Mouse (Mus musculus) small intestine, adult 2 months (tissue): ENCODE results near the gene BC049352. TPM values are rescaled to one million over a fixed set of nuclear protein-coding genes. Genes with fewer than 3 reads are reported as not detected.
A peak's percentile ranks its signal among the peaks of the same experiment; 100 is the strongest.

Source experiments
- H3K27ac ChIP-seq: fragments of 200-500 bp; 2 replicates; pipeline ENCODE4 v1.5.1; 2012; ENCODE audit warnings: low read depth, low read length, control low read depth, inconsistent platforms; ENCODE audit not compliant: insufficient read depth
- H3K27me3 ChIP-seq: fragments of 200-500 bp; 2 replicates; pipeline ENCODE4 v1.6.1; 2012; ENCODE audit warnings: mild to moderate bottlenecking, moderate library complexity, low read length, inconsistent platforms; ENCODE audit not compliant: control insufficient read depth, insufficient read depth
- H3K36me3 ChIP-seq: fragments of 200-500 bp; 2 replicates; pipeline ENCODE4 v1.6.1; 2012; ENCODE audit warnings: mild to moderate bottlenecking, low read length, control low read depth, inconsistent platforms; ENCODE audit not compliant: control insufficient read depth, insufficient read depth
- H3K4me1 ChIP-seq: fragments of 200-500 bp; 2 replicates; pipeline ENCODE4 v1.6.1; 2012; ENCODE audit warnings: low read length, inconsistent platforms, mixed read lengths; ENCODE audit not compliant: control insufficient read depth, insufficient read depth, insufficient read length
- H3K4me3 ChIP-seq: fragments of 200-500 bp; 2 replicates; pipeline ENCODE4 v1.5.1; 2012; ENCODE audit warnings: low read depth, mild to moderate bottlenecking, control low read depth, inconsistent platforms, low read length, moderate library complexity
- CTCF ChIP-seq: fragments of 200-500 bp; IDR thresholded peaks from 2 replicates; pipeline ENCODE4 v1.5.1; 2012; ENCODE audit warnings: low read depth, mild to moderate bottlenecking, control low read depth, inconsistent platforms, low read length, moderate library complexity, mixed read lengths; ENCODE audit not compliant: insufficient replicate concordance, insufficient read length; ENCODE audit errors: extremely low read depth
- POLR2A ChIP-seq: fragments of 200-500 bp; IDR thresholded peaks from 2 replicates; pipeline ENCODE4 v1.6.1; 2012; ENCODE audit warnings: low read depth, mild to moderate bottlenecking, control low read depth, inconsistent platforms, low read length, moderate library complexity
- WGBS: fragments of 180-500 bp; shearing (Covaris S2); methylation state at CpG from one replicate; pipeline ENCODE4 v1.1.7; 2018; 5-methylcytosine and 5-hydroxymethylcytosine counted together
- polyA plus RNA-seq: library from polyadenylated mRNA; depleted of rRNA; stranded (reverse); fragments of >200 nt; gene quantifications from 2 replicates; pipeline ENCODE4 v1.2.3, GENCODE M21; 2012

The BC049352 gene
- polyA plus RNA-seq, 1 experiment, result 0.10 TPM

DNA sequence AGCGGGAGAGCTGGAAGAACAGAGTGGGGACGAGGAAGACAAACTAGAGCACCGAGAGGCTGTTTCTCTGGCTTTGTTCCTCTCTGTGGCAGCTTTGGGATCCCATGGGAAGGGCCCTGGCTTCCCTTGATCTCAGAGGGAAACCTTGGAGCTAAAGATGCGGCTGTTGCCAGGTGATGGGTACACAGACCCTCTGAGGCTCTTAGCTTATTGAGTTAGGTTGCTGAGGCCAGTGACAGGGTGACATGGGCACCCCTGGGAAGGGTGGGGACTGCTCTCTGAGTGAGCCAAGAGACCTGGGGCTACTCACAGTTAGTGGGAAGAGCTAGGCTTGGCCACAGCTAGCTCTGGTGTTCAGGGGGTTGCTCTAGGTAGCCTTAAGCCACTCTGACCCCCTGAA is 13.7 kb downstream of the BC049352 start:
- H3K4me1 ChIP-seq, result peaks cover 34% of the 10 kb centered on the region; the same call in 1 of the 2 replicates
- TF ChIP-seq POLR2A (no peak), CTCF (no peak)
- H3K27ac ChIP-seq, result no peak overlapping the region
- no peak overlapping the region for H3K4me3 ChIP-seq
- H3K36me3 ChIP-seq, result peaks cover 8% of the 10 kb centered on the region
- WGBS, result 74% methylated on average over 4 of the region's 4 CpGs
- no peaks in the 10 kb centered on the region for H3K27me3 ChIP-seq

- WGBS, result 48% methylated on average over 8 of the region's 8 CpGs
- H3K36me3 ChIP-seq, result peaks cover 13% of the 10 kb centered on the region
- no peak for TF ChIP-seq POLR2A
- TF ChIP-seq CTCF, result no peak
- H3K27ac ChIP-seq, result no peak overlapping the region
- no peak overlapping the region for H3K4me3 ChIP-seq
- peaks cover 40% of the 10 kb centered on the region for H3K4me1 ChIP-seq
- H3K27me3 ChIP-seq, result no peaks in the 10 kb centered on the region
Measured at GRCm38 (mm10) chr9:45196125-45196830, 14.5 kb downstream of the BC049352 start.

- TF ChIP-seq CTCF (0 out of 2 replicates have a peak, but pooled peaks have one; percentile 2), POLR2A (no peak)
Measured at GRCm38 (mm10) chr9:45197549-45197948, 15.7 kb downstream of the BC049352 start.

GRCm38 (mm10) chr9:45201319-45201947 is 19.6 kb downstream of the BC049352 start:
- Histone ChIP-seq H3K27ac (peak overlapping the region; percentile 93), H3K4me1 (peaks cover 46% of the 10 kb centered on the region), H3K4me3 (peak overlapping the region; percentile 74), H3K36me3 (peaks cover 12% of the 10 kb centered on the region), H3K27me3 (no peaks in the 10 kb centered on the region)
- TF ChIP-seq POLR2A (no peak), CTCF (no peak)
- 23% methylated on average over 5 of the region's 5 CpGs for WGBS

More at GRCm38 (mm10) chr9:45197549-45197948, 15.7 kb downstream of the BC049352 start:
- H3K27me3 ChIP-seq, result no peaks in the 10 kb centered on the region
- H3K36me3 ChIP-seq, result peaks cover 12% of the 10 kb centered on the region
- WGBS, result 23% methylated on average over 5 of the region's 5 CpGs
- H3K4me3 ChIP-seq, result no peak overlapping the region
- H3K4me1 ChIP-seq, result peaks cover 43% of the 10 kb centered on the region
- peak overlapping the region; percentile 51; the same call in 1 of the 2 replicates for H3K27ac ChIP-seq

DNA sequence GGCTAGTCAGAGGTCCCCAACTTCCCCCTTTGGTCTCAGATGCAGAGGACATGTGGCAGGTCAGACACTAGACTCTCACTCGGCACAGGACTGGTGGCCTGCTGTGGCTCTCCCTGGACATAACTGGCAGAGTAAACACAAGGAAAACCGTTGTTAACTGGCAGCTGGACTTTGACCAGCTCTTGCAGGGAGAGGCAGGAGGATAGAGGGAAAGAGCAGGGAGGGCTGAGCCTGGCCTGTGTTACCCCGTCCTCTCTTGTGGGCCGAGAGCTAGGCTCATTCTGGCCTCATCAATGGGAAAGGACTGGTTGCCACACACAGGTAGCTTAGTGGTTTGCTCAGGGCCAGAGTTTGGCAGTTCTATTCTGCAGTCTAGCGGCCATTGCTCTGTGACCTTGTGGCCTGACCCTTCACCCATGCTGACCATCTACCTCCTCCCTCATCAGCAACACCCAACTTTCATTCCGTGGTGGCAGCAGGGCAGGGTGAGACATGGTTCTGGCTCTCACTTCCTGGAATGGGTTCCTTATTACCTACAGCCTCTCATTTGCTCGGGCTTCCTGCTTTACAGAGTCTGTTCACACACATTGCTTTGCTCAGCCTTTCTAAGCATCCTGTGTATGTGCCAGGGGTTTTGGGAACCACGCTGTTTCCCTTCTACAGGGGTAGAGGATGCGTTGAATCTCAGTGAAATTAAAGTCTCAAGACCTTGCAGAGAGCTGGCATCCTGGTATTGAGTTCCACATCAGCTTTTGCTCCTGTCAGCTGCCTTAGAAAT is 20.4 kb downstream of the BC049352 start:
- H3K36me3 ChIP-seq, result peaks cover 12% of the 10 kb centered on the region
- peak overlapping the region; percentile 93 for H3K27ac ChIP-seq
- whole genome bisulfite sequencing, result 20% methylated on average over 9 of the region's 9 CpGs
- TF ChIP-seq POLR2A (0 out of 2 replicates have a peak, but pooled peaks have one; percentile 31), CTCF (no peak)
- H3K4me1 ChIP-seq, result peaks cover 41% of the 10 kb centered on the region
- peak overlapping the region; percentile 74 for H3K4me3 ChIP-seq
- no peaks in the 10 kb centered on the region for H3K27me3 ChIP-seq

DNA sequence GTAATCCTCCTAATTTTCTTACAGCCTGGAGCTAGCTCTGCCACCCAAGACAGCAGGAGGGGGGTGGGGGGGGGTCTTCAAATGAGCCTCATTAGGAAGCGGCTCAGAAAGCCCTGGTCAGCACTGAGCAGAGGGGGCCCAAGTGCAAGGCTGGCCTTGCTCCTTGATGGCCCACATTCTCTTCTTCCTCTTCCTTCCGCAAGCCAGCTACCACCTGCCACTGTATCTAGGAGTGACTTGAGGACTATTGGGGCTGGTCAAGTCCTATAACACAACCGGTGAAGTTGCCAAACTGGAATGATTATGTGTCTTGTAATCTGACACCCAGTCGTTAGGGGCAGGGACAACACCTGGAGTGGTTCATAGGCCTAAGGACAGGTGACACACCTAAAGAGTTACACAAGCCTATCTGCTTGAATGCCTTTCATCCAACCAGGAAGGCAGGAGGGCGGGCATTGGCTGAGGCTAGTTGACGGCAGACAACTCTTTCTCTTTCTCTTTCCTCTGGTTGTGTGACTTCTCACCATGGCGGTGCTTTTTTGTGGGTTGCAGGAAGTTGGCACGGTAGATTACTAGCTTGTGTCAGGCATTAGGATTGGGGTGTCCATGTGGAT is 22.1 kb downstream of the BC049352 start, which contains the start of gene Tmprss4:
Gene Tmprss4 (minus strand): TSS at position 296 of the 614 bp plus-strand sequence.
- TF ChIP-seq CTCF, result no peak
- 0 out of 2 replicates have a peak, but pooled peaks have one; percentile 25 for TF ChIP-seq POLR2A
- WGBS, result 26% methylated on average over 8 of the region's 8 CpGs
- Histone ChIP-seq H3K27me3 (no peaks in the 10 kb centered on the region), H3K27ac (peak within 1 kb of the TSS; percentile 93), H3K36me3 (peaks cover 12% of the 10 kb centered on the region), H3K4me3 (peak within 1 kb of the TSS; percentile 74), H3K4me1 (peaks cover 33% of the 10 kb centered on the region)
